Mouse (Mus musculus): ENCODE results near the gene Tmem107. TPM values are rescaled to one million over a fixed set of nuclear protein-coding genes. Genes with fewer than 3 reads are reported as not detected.

Gene Tmem107
- total RNA-seq (2021): 10 to 100 TPM; 13.9 to 14.8 TPM

DNA sequence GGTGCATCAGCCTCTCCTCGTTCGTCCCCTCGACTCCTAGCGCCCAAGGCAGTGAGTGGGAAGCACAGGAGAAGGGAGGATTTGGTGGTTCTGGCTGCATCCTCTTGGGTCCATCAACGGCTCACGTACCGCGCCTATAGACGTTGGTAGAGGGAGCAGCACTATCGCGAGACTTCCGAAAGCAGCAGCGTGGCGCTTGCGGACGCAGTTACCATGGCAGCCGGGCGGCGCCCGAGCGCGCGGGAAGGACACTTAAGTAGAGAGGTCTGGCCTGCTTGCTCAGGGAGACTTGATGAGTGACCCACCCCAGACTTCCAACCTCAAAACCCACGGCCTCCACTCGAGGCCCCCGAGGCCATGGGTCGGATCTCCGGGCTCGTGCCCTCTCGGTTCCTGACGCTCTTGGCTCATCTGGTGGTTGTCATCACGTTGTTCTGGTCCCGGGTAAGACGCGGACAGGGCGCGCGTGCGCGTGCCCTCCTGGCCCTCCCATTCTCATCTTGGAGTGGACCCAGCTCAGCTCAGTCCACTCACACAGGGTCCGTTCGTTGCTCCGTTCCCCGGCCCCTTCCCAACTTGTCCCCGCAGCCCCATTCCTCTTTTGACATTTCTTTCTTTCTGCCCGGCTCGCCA, at the start of gene Tmem107:
Gene Tmem107, plus strand, starts transcription at position 217 of the 633 bp plus-strand sequence.
- DNase-seq: peak; percentile 95
- intact Hi-C loops (cut with DNase I): no loop called here

DNA sequence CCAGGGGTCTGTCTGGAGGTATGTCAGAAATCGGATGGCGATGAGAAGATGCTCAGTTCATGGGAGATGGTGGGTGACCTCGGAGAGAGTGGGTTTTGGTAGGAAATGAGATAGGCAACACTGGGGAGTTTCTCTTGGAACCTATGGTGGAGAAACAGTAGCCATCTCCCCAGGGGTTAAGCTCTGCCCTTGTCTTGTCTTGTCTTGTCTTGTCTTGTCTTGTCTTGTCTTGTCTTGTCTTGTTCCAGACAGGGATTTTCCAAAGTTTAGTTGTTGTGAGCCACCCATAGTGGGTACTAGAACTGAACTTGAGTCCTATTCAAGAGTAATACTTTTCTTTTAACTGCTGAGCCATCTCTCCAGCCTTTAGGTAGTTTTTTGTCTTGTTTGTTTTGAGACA, 44.0 kb upstream of the Tmem107 start:
- intact Hi-C loops (cut with DNase I): no loop called here
- no peak for DNase-seq

DNA sequence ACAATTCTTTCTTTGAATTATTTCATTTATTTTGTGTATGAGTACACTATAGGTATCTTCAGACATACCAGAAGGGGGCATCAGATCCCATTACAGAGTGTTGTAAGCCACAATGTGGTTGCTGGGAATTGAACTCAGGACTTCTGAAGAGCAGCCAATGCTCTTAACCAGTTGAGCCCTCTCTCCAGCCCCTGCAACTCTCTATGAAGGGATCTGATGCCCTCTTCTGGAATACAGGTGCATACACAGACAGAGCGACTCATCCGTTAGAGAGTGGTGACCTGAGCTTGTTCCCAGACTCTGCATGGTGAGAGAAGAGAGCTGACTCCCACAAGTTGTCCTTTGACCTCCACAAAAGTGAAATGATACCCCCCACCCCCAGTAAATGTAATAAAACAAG, 41.8 kb upstream of the Tmem107 start:
- intact Hi-C loops (cut with DNase I): no loop called here
- DNase-seq: no peak

DNA sequence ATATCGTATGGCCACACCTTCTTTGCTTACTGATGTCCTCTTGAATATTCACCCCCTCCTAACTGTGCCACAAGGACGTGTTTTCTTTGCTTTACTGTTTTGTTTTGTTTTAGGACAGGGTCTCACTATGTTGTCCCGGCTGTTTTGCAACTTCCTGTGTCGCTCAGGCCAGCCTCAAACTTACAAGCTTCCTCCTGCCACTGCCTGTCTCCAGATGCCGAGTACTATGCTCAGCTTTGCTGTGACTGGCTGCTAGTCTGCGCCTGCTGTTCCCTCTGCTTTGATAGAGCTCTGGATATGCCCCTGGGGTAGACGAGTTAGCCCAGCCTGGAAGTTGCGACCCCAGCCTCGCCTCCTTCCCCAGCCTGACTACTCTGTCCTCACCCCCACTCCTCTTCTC, 37.1 kb upstream of the Tmem107 start:
- no peak for DNase-seq
- intact Hi-C loops (cut with DNase I): no loop called here

DNA sequence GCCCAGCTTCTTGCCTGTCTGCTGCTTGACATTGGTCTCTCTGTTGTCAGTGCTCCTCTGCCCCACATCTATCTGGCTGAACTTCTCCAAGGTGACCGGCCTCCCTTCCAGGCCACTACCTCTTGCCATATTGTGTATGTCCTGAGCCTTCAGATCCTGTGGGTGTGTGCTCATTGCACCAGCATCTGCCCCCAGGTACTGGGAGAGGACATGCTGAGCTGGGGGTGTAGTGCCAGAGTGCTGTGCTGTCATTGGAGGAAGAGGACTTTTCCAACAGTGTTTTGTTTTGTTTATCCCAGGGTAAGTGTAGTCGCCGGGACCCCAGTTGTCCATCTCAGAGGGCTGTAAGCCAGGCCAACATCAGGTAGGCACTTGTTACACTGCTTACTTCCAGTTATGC, 36.0 kb upstream of the Tmem107 start:
- intact Hi-C loops (cut with DNase I): no loop called here
- DNase-seq: no peak

DNA sequence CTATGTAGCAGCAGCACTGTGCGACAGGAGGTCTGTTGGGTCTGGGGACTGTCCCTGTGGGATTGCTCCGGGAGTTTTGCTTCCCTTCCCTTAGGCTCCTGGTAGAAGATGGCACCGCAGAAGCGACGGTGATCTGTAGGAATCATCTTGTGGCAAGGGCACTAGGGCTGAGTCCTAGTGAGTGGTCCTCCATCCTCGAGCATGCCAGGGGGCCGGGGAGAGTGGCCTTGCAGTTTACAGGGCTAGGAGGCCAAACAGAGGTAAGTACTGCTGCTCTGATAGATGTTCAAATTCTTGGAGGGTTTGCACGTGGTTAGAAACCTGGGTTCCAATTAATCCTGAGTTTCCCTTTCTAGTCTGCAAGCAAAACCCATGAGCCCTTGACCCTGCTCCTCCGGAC, 35.2 kb upstream of the Tmem107 start:
- intact Hi-C loops (cut with DNase I): no loop called here
- DNase-seq: no peak

DNA sequence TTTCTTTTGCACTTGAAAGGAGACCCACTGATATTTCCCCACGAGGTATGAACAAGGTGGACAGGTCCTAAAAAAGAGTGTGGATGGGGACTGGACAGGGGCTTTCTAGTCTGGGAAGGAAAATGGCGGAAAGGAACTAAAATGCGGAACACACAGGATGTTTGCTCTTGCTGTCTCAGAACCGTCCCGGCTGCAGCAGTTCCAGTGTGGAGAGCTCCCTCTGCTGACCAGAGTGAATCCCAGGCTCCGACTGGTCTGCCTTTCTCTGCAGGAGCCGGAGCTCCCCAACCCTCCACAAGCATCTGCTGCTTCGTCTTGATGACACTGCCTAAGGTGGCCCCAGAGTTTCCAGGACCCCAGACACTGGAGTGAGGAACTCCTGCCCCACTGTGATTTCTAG, 34.8 kb upstream of the Tmem107 start:
- peak; percentile 85 for DNase-seq
- intact Hi-C loops (cut with DNase I): no loop called here

DNA sequence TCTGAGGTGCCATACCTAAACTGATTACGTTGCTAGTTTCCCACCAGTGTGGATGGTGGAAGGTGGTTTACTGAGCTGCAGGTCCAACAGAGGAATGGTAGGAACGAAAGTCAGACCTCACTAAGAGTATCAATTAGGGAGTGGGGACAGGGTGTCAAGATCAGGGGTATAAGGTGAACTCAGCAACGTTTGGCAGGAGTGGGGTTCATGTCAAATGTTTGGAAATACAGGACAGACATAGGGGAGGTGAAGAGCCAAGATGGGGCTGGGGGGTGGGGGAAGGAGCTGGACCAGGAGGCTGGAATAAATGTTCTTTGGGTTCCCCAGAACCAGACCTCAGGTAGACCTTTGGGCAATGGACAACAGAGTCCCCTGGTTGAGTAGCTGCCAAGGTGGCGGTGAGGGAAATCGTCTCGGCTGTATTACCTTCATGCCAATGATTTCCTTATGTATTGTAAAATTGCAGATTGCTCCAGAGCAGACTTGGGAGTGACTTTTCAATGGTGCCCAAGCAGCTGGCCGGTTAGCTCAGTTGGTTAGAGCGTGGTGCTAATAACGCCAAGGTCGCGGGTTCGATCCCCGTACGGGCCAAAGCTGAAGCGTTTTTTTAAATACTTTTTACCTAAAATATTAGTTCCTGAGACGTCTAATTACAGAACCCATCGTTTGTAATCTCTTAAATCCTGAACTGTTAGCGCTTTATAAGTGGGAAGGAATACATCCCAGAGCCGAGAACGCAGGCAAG, 33.9 kb upstream of the Tmem107 start:
- DNase-seq: peak; percentile 81
- intact Hi-C loops (cut with DNase I): no loop called here

DNA sequence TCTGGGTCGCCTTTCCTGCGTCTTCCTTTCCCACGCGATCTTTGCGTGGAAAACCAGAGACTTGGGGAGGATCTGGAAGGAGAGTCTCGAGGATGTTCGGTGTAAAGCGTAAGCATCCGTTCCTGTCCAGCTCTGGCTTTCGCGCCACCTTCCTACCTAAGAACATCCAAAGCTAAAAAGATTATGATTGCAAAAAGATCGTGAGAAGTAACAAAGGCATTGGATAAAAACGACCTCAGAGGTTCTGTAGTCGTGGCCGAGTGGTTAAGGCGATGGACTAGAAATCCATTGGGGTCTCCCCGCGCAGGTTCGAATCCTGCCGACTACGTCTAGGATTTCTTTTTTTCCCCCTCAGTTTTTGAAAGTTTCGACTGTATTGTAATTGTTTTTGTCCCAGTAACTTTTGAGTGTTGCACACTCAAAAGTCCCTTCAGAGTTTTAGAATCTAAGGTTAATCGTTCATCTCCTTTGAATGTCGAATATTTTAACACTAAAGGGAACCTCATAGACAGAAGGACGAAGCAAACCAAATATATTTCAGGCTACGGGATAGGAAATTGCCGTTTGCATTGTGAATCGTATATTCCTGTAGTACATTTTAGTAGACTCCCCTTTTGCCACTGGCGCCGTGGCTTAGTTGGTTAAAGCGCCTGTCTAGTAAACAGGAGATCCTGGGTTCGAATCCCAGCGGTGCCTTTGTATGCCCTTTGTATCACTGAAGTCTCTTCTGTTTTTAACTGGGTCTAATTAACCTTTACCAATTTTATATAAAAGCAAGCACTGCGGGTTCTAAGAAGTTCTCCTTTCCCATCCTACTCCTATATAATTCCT, 33.2 kb upstream of the Tmem107 start:
- intact Hi-C loops (cut with DNase I): no loop called here
- DNase-seq: peak; percentile 75

DNA sequence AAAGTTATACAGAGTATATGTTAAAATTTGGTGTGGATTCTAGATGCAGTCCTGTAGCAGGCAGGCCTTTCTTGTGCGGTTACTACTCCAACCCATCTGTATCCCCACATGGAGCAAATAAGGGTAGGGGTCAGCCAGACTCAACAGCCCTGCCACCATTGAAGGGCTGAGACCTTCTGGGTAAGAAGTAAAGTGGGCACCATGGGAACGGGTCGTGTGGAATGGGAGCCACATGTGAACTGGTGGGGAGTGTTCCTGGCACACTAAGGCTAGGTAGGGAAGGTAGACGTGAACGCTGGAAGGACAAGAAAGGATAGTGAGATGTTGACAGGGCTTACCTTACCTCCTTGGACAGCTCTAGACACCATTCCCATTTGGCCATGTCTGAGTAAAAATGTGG, 32.4 kb upstream of the Tmem107 start:
- DNase-seq: no peak
- intact Hi-C loops (cut with DNase I): no loop called here

DNA sequence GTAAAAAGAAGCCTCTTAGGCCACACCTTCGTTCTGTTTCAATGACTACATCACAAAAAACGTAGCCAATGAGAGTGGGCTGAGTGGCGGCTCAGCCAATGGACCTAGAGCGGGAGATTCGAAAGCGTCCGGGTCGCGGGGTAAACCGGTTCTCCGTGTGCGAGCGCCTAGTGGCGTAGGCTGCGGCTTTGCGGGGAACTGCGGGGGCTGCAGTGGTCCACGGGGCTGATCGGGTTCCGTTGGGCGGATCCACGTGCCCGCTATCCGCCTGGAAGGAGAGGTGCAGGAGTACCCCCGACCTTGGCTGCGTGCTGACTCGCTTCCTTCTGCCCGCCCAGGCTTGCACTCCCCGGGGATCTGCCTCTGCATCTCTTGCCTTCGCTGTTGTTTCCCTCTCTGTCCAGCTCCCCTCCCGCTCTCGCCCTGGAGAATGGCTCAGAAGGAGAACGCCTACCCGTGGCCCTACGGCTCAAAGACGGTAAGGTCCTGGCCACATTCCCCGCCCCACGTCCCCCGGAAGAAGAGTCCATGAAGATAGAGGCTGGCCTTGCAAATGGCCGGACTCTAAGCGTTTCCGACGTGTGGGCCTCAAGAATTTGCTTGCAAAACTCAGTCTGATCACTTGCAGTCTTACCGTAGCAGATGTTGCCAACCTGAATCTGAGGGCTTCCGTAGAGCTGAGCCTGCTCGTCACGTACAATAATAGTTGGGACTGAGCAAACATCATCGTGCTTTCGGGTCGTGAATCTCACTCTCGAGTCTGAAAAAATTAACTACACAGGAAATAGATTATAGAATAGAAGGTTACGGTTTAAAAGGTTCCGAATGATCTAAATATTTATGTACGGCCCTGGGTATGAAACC, 24.8 kb upstream of the Tmem107 start, which contains the start of gene Aurkb:
Gene Aurkb, plus strand, starts transcription at position 117 of the 864 bp plus-strand sequence.
- peak; percentile 92 for DNase-seq
- intact Hi-C loops (cut with DNase I): no loop called here

DNA sequence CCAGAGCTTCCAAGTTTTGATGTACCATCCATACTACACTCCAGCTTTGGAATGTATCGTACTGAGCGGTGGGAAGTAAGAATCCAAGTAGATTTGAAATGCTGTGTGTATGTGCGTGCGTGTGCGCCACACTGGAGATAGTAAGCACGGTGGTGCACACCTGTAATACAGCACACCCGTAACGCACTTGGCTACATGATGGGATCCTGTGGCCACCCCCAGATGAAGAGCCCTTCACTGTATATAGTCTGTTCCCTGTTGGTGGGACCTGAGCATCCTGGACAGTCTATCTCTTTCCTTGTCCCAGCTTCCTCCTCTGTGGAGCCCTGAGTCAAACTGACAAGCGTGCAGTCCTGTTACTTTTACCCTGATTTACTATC, 24.2 kb upstream of the Tmem107 start:
- no peak for DNase-seq

DNA sequence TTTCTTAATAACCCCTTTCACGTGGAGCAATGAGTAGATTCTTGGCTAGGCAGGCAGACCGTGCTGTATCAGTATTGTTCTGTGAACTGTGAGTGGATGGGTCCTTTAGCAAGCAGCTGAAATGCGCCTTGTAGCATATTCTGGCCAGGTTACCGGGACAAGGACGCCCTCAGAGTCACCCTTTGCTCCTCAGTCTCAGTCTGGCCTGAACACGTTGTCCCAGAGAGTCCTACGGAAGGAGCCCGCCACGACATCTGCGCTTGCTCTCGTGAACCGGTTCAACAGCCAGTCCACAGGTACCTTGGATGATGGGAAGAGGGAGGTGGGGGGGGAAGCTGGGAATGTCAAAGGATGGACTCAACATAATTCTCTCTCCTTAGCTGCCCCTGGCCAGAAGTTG, 23.0 kb upstream of the Tmem107 start:
- intact Hi-C loops (cut with DNase I): no loop called here
- DNase-seq: no peak

More for the DNA sequence above, 24.2 kb upstream of the Tmem107 start:
- intact Hi-C loops (cut with DNase I): no loop called here

DNA sequence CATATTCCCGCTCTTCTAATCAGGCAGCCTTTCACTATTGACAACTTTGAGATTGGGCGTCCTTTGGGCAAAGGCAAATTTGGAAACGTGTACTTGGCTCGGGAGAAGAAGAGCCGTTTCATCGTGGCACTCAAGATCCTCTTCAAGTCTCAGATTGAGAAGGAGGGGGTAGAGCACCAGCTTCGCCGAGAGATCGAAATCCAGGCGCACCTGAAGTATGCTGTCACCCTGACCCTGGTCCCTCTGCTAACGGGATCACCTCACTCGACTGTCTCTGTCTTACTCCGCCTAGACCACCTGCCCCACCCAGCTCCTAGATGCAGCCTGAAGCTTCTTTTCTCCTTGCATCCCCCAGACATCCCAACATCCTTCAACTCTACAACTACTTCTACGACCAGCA, 22.5 kb upstream of the Tmem107 start:
- no peak for DNase-seq
- intact Hi-C loops (cut with DNase I): no loop called here

DNA sequence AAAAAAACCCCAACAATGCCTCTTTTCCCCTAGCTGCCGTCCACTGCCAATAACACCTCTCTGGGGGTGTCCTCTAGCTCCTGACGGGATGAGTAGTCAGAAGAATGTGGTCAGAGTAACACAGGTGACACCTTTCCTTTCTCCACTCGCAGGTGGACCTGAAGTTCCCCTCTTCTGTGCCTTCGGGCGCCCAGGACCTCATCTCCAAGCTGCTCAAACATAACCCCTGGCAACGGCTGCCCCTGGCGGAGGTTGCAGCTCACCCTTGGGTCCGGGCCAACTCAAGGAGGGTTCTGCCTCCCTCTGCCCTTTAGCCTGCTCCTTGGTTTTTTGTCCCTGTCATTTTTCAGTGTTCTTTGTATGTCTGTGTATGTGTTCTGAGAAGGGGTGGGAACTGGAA, 19.9 kb upstream of the Tmem107 start:
- no peak for DNase-seq
- intact Hi-C loops (cut with DNase I): no loop called here

DNA sequence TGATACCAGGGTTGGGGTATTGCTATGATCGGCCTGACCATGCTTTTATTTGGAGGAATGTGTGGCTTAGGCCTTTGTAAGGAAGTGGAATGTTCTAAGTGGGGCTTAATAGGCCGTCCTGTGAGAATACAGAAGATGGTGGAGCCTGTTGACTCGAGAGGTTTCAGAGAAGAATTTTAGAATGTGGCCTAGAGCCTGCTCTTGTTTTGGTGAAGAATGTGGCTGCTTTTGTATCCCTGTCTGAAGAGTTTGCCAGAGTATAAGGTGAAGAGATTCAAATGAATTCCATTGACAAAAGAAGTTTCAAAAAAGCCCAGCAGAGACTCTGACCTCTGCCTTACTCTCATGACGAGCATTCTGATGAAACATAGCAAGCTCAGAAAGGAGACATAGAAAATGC, 18.8 kb upstream of the Tmem107 start:
- DNase-seq: no peak
- intact Hi-C loops (cut with DNase I): no loop called here

DNA sequence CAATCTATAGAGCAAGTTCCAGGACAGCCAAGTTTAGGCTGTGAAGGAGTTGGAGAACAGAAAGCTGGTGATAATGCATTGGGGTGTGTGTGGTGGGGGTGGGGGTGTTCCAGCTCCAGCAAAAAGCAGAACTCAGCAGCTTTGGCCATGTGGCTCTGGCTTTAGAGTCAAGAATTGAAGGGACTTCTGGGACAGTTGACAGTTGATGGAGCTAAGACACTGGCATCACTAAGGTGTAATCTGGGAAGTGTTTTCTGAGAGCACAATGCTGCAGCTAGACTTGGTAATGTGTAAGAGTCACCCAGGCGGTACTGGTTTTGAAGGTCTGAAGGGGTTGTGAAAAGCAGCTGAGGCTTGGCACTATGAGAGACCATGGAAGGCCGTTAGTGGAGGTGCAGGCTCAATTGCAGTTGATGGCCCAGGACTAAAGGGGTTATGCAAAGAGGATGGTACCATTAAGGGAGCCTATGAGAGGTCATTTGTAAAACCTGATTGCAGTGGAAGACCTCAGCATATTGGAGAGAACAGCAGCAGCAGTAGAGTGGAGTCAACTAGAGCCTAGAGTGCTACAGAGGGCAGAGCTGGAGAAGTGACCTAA, 17.7 kb upstream of the Tmem107 start:
- intact Hi-C loops (cut with DNase I): no loop called here
- DNase-seq: no peak

DNA sequence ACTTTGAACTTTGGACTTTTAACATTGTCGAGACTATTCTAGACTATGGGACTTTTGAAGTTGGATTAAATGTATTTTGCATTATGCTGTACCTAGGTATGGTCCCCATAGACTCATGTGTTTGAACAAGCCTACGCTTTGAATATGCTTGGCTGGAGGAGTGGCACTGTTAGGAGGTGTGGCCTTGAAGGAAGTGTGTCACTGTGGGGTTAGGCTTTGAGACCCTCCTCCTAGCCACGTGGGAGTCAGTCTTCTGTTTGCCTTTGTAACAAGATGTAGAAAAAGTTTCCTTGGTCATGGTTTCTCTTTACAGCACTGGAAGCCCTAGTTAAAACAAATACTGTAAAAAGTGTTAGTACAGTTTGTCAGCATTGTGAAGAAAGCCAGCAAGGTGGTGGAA, 16.8 kb upstream of the Tmem107 start:
- no peak for DNase-seq
- intact Hi-C loops (cut with DNase I): no loop called here

DNA sequence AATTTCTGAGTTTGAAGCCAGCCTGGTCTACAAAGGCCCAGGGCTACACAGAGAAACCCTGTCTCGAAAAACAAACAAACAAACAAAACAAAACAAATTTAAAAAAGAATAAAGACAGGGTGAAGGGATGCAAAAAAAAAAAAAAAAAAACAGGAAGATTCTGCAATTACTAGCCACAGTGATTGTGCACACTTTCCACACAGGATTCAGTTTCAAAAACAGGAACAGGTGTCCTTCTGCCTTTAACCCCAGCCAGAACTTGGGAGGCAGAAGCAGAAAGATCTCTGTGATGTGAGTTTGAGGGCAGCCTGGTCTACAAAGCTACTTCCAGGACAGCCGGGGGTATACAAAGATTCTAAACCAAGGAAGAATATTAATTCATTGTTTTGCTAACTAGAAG, 12.3 kb upstream of the Tmem107 start:
- no peak for DNase-seq
- intact Hi-C loops (cut with DNase I): no loop called here

DNA sequence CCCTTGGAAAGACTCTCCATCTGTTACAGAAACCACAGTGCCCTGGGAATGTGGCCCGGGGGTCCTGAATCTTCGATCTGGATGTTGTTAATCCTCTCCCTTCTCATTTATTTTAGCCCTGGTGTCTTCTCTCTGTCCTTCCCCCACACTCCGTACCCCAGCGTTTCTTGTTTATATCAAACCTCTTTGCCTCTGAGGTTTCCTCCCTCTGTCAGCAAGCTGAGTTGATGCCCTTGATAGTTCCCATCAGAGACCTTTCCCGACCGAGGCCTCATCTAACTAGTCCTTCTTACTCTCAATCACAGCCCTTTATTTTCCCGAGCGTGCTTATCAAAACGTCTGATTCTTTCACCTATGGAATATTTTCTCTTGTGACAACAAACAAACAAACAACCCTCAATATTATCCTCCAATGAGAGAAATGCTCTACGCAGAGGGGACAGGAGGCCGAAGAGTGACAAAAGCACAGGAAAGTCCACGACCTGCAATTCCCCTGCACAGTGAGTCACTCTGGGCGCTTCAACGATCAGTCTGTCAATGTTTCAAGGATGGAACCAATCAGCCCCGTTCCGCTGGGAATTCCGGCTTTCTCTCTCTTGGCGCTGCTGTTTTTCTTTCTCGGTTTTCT, 11.8 kb upstream of the Tmem107 start:
- no peak for DNase-seq
- intact Hi-C loops (cut with DNase I): no loop called here

Data from left cerebral cortex, postnatal 4 days (tissue).